Mouse (Mus musculus): ENCODE data around the gene Ssrp1. TPM values are rescaled to one million over a fixed set of nuclear protein-coding genes. Genes with fewer than 3 reads are reported as not detected.

Gene Ssrp1
- polyA plus RNA-seq, 1 experiment from 2014 or later, result 309 TPM

DNA sequence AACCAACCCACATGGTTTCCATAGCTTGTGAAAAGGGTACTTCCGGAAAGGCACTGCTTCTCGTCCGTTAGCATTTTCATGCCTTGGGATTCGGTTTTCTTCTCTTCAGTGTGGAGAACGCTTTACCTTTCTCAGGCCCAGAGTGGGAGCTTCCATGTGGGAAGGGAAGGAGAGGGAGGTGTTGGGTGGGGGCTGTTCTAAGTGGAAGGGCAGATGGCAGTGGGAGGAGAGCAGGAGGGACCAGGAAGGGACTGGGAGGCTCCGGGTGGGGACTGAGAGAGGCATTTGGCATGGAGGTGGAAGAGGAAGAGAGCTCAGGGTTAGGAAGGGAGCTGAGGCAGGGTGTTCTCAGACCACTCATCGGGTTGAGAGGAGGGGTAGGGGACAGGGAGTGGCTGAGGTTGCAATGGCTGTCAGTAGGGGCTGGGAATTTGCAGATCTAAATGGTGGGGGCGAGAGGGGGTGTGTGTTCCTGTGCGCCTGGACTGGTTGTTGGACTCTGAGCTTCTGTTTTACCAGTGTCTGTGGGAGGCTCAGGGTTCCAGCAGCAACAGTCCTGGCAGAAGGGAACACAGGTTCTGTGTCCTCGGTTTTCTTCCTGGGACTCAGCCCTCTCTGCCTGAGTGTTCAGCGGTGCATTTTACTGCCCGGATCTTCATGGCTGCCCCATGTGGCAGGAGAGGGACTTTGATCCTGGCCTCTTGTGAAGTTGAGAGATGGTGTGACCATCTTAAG is 28.3 kb downstream of the Ssrp1 start:
- Histone ChIP-seq H3K36me3 (replicated peaks) (peaks cover 43% of the 10 kb centered on the region), H3K9ac (no peak overlapping the region), H3K9me3 (no peaks in the 10 kb centered on the region), H3K27ac (no peak overlapping the region), H3K4me1 (peaks cover 11% of the 10 kb centered on the region), H3K4me2 (no peak overlapping the region), H3K4me3 (replicated peaks) (no peak overlapping the region), H3K27me3 (no peaks in the 10 kb centered on the region)
- WGBS, result 90% methylated on average over 12 of the region's 12 CpGs
- no peak for ATAC-seq (ENCODE audit: low FRiP score)

- Histone ChIP-seq H3K27me3 (no peaks in the 10 kb centered on the region), H3K36me3 (replicated peaks) (peaks cover 49% of the 10 kb centered on the region), H3K4me2 (no peak overlapping the region), H3K9me3 (no peaks in the 10 kb centered on the region), H3K4me1 (no peaks in the 10 kb centered on the region), H3K27ac (no peak overlapping the region), H3K9ac (no peak overlapping the region), H3K4me3 (replicated peaks) (no peak overlapping the region)
- 94% methylated on average over 5 of the region's 5 CpGs for WGBS
- ATAC-seq (ENCODE audit: low FRiP score), result no peak
Observed at GRCm38 (mm10) chr2:85066937-85067336, 29.9 kb downstream of the Ssrp1 start.

DNA sequence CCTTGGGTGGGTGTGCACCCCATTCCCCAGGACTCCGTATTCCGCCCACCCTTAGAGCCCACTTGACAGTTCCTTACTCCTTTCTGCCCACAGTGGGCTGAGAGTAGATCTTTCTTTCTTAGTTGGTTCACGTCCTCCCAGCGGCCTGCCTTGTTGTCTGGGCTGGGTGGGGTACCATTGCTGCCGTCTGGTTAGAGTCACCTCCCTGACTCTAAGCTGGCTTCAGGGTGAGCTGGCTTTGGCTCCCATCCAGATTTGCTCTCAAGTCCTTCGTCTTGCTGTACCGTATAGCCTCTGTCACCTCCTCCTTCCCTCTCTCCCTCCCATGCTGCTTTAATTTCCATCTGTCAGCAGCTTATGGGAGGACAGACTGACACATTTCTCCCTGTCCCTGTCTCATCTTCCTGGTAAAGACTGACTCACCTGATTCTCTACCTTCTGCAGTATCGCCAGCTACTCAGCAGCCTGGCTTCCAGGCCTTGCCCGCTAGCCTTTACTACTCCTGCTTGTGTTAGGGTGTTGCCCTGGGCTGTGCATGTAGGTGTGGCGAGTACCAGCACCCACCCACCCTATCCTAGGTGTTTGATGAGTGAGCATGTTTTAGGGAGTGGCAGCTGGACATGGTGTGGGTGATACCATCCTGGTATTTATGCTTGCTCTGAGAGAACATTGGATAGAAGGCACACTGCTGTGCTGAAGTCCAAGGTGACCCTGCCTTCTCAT is 31.0 kb downstream of the Ssrp1 start:
- Histone ChIP-seq H3K9ac (no peak overlapping the region), H3K4me1 (no peaks in the 10 kb centered on the region), H3K27ac (no peak overlapping the region), H3K4me3 (replicated peaks) (no peak overlapping the region), H3K9me3 (no peaks in the 10 kb centered on the region), H3K4me2 (no peak overlapping the region), H3K36me3 (replicated peaks) (peaks cover 49% of the 10 kb centered on the region), H3K27me3 (no peaks in the 10 kb centered on the region)
- 85% methylated on average over 10 of the region's 10 CpGs for WGBS
- no peak for ATAC-seq (ENCODE audit: low FRiP score)

GRCm38 (mm10) chr2:85068626-85069025 is 31.6 kb downstream of the Ssrp1 start:
- H3K36me3 ChIP-seq (replicated peaks), result peaks cover 47% of the 10 kb centered on the region
- no peaks in the 10 kb centered on the region for H3K27me3 ChIP-seq
- no peak overlapping the region for H3K27ac ChIP-seq
- no peak overlapping the region for H3K4me3 ChIP-seq (replicated peaks)
- ATAC-seq (ENCODE audit: low FRiP score), result no peak
- H3K9ac ChIP-seq, result no peak overlapping the region
- 81% methylated on average over 2 of the region's 2 CpGs for WGBS
- no peaks in the 10 kb centered on the region for H3K4me1 ChIP-seq
- H3K9me3 ChIP-seq, result no peaks in the 10 kb centered on the region
- no peak overlapping the region for H3K4me2 ChIP-seq

- H3K9me3 ChIP-seq, result no peaks in the 10 kb centered on the region
- H3K4me3 ChIP-seq (replicated peaks), result no peak overlapping the region
- H3K4me1 ChIP-seq, result no peaks in the 10 kb centered on the region
- WGBS, result 71% methylated on average over 15 of the region's 15 CpGs
- ATAC-seq (ENCODE audit: low FRiP score), result no peak
- no peak overlapping the region for H3K4me2 ChIP-seq
- no peak overlapping the region for H3K27ac ChIP-seq
- peaks cover 47% of the 10 kb centered on the region for H3K36me3 ChIP-seq (replicated peaks)
- no peak overlapping the region for H3K9ac ChIP-seq
- H3K27me3 ChIP-seq, result no peaks in the 10 kb centered on the region
Observed at GRCm38 (mm10) chr2:85070086-85070485, 33.1 kb downstream of the Ssrp1 start.

DNA sequence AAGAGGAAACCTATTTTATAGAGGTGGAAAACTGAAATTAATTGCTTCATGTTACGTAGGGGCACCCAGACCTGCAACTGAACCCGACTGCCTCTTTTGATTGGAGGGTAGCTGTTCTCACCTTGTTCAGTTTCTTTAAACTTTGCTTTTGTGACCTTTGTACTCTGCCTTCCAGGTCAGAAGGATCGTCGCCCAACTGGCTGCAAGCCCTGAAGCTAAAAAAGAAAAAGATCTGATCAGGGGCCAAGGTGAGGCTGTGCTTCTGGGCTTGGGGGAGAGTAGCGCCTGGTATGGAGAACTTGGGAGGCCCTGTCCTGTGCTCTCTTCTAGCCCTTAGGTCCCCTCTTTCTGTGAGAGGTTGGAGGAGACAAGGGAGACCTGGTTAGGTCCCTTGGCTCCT is 34.9 kb downstream of the Ssrp1 start:
- Histone ChIP-seq H3K36me3 (replicated peaks) (peaks cover 43% of the 10 kb centered on the region), H3K9ac (no peak overlapping the region), H3K4me3 (replicated peaks) (no peak overlapping the region), H3K4me2 (no peak overlapping the region), H3K27me3 (no peaks in the 10 kb centered on the region), H3K27ac (no peak overlapping the region), H3K9me3 (no peaks in the 10 kb centered on the region), H3K4me1 (no peaks in the 10 kb centered on the region)
- no peak for ATAC-seq (ENCODE audit: low FRiP score)
- WGBS, result 90% methylated on average over 5 of the region's 5 CpGs

DNA sequence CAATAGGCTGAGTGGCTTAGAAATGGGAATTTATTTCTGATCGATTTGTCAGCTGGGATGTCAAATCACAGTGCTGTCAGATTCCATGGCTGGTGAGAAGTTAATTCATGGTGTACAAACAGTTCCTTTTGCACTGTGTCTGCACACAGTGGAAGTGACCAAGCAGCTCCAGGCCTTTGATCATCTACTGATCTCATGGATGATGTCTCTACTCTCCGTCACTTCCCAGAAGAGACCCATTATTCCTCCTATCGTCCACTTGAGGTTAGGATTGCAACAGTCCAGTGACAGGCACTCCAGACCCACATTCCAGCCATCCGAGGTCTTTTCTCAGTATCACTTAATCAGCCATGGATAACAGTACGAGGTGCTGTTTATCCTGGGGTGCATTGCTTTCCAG is 36.7 kb downstream of the Ssrp1 start:
- Histone ChIP-seq H3K4me3 (replicated peaks) (no peak overlapping the region), H3K27me3 (no peaks in the 10 kb centered on the region), H3K36me3 (replicated peaks) (peaks cover 43% of the 10 kb centered on the region), H3K27ac (no peak overlapping the region), H3K9me3 (no peaks in the 10 kb centered on the region), H3K4me1 (no peaks in the 10 kb centered on the region), H3K4me2 (no peak overlapping the region), H3K9ac (no peak overlapping the region)
- 87% methylated on average over 5 of the region's 5 CpGs for WGBS
- no peak for ATAC-seq (ENCODE audit: low FRiP score)

DNA sequence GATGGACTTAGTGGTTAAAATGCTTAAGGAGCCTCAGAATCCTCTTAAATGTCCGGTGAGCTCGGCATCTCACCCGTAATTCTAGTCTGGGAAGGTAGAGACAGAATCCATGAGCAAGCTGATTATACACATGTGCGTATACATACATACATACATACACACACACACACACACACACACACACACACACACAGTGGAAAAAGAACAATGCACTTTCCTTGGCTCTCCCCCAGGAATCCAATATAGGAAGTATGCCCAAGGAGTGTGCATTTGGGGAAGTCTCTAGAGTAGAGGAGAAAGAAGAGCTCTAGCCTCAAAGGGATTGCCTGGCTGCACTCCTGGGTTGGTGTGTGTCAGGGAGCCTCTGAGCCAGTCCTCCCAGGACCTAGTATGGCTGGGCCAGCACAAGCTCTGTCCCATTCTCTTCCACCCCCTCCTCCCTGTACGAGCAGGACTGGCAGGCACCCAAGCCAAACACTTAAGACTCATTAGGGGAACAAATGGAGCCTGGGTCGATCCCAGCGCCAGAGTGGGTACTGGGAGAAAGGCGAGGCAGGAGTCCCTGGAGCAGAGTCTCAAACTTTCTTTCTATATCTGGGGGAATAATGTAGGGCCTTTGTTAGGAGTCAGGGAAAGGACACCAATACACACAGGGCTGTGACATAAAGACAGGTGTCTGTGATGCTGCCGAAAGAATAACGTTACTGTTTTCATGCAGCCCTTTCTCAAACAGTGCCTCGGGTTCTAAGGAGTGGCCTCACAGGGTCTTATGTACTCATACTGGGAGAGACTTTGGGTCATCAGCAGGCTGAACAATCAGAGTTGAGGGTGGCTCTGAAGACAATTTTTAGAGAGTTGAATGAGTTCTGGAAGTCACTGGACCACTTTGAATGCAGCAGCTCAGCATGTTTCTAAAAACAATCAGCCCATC is 51.9 kb downstream of the Ssrp1 start:
- Histone ChIP-seq H3K9ac (no peak overlapping the region), H3K36me3 (replicated peaks) (no peaks in the 10 kb centered on the region), H3K4me1 (peaks cover 10% of the 10 kb centered on the region; the same call in 1 of the 2 replicates), H3K27me3 (no peaks in the 10 kb centered on the region), H3K9me3 (no peaks in the 10 kb centered on the region), H3K27ac (no peak overlapping the region), H3K4me2 (no peak overlapping the region), H3K4me3 (replicated peaks) (no peak overlapping the region)
- WGBS, result 42% methylated on average over 11 of the region's 11 CpGs
- peak; percentile 51; the same call in 1 of the 2 replicates for ATAC-seq (ENCODE audit: low FRiP score)

- no peak for ATAC-seq (ENCODE audit: low FRiP score)
- no peak overlapping the region for H3K4me3 ChIP-seq (replicated peaks)
- no peak overlapping the region for H3K9ac ChIP-seq
- 92% methylated on average over 4 of the region's 4 CpGs for WGBS
- no peaks in the 10 kb centered on the region for H3K27me3 ChIP-seq
- H3K4me2 ChIP-seq, result no peak overlapping the region
- peaks cover 14% of the 10 kb centered on the region for H3K4me1 ChIP-seq
- no peaks in the 10 kb centered on the region for H3K36me3 ChIP-seq (replicated peaks)
- H3K27ac ChIP-seq, result no peak overlapping the region
- H3K9me3 ChIP-seq, result no peaks in the 10 kb centered on the region
Observed at GRCm38 (mm10) chr2:85091325-85091724, 54.3 kb downstream of the Ssrp1 start.

GRCm38 (mm10) chr2:85093376-85093775 is 56.3 kb downstream of the Ssrp1 start:
- H3K9me3 ChIP-seq, result no peaks in the 10 kb centered on the region
- peaks cover 14% of the 10 kb centered on the region for H3K4me1 ChIP-seq
- H3K27ac ChIP-seq, result no peak overlapping the region
- H3K4me3 ChIP-seq (replicated peaks), result no peak overlapping the region
- no peak overlapping the region for H3K9ac ChIP-seq
- no peak for ATAC-seq (ENCODE audit: low FRiP score)
- no peak overlapping the region for H3K4me2 ChIP-seq
- no peaks in the 10 kb centered on the region for H3K36me3 ChIP-seq (replicated peaks)
- H3K27me3 ChIP-seq, result no peaks in the 10 kb centered on the region
- 90% methylated on average over 1 of the region's 1 CpGs for WGBS

DNA sequence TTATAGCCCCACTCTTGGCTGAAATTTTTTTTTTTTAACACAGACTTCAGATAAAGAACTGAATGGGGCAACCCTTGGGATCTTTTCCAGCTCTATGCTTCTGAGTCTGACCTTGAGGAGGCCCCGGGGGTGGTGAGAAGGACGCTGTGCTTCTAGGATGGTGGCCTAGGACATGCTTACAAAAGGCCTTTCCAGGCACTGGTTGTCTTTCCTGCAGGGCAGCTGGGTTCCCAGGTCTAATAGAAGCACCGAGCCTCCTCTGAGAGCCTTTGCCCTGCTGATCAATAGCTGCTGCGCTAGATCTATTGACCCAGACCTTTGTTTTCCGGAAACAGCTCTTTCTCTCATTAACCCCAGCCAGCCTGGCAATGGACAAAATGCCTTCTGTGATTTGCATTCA is 58.9 kb downstream of the Ssrp1 start:
- 17% methylated on average over 5 of the region's 5 CpGs for WGBS
- Histone ChIP-seq H3K9me3 (no peaks in the 10 kb centered on the region), H3K36me3 (replicated peaks) (no peaks in the 10 kb centered on the region), H3K27me3 (no peaks in the 10 kb centered on the region), H3K9ac (no peak overlapping the region), H3K27ac (no peak overlapping the region), H3K4me3 (replicated peaks) (no peak overlapping the region), H3K4me2 (no peak overlapping the region), H3K4me1 (peaks cover 4% of the 10 kb centered on the region; the same call in 1 of the 2 replicates)
- ATAC-seq (ENCODE audit: low FRiP score), result 0 out of 2 replicates have a peak, but pooled peaks have one; percentile 9

Data from forebrain, embryonic 12.5 days (tissue).